Mouse (Mus musculus) embryonic facial prominence, embryonic 12.5 days (tissue): ENCODE data around the gene Fam49a. TPM values are rescaled to one million over a fixed set of nuclear protein-coding genes. Genes with fewer than 3 reads are reported as not detected.
A peak's percentile ranks its signal among the peaks of the same experiment; 100 is the strongest.
"Not testable (repeated sequence)": the region's sequence is repeated elsewhere in the genome, so short reads cannot be mapped to it uniquely, and the experiment has no call there.

Experiments used
- ATAC-seq: fragments of 200-750 bp; cut with Nextera tagmentation; 2 replicates; pipeline ENCODE4 v1.8.0; 2017; ENCODE audit not compliant: insufficient number of reproducible peaks, insufficient read depth, low FRiP score, low TSS enrichment
- H3K27ac ChIP-seq: fragments of 300-500 bp; sonication (generic); 2 replicates; pipeline ENCODE4 v1.5.1; 2016; ENCODE audit warnings: mild to moderate bottlenecking
- H3K27me3 ChIP-seq: fragments of 300-500 bp; sonication (generic); 2 replicates; pipeline ENCODE4 v1.6.1; 2016; ENCODE audit warnings: mild to moderate bottlenecking, moderate library complexity
- H3K36me3 ChIP-seq: fragments of 300-500 bp; sonication (generic); 2 replicates; pipeline ENCODE4 v1.6.1; 2016; ENCODE audit warnings: mild to moderate bottlenecking
- H3K4me1 ChIP-seq: fragments of 300-500 bp; sonication (generic); 2 replicates; pipeline ENCODE4 v1.6.1; 2016
- H3K4me2 ChIP-seq: fragments of 300-500 bp; sonication (generic); replicated peaks from 2 replicates; pipeline ENCODE4 v1.6.1; 2016; ENCODE audit warnings: mild to moderate bottlenecking, moderate library complexity
- H3K4me3 ChIP-seq: fragments of 300-500 bp; sonication (generic); 2 replicates; pipeline ENCODE4 v1.5.1; 2016; ENCODE audit warnings: mild to moderate bottlenecking
- H3K9ac ChIP-seq: fragments of 300-500 bp; sonication (generic); 2 replicates; pipeline ENCODE4 v1.6.1; 2016; ENCODE audit warnings: mild to moderate bottlenecking, moderate library complexity
- H3K9me3 ChIP-seq: fragments of 300-500 bp; sonication (generic); 2 replicates; pipeline ENCODE4 v1.6.1; 2016; ENCODE audit warnings: mild to moderate bottlenecking, moderate library complexity
- WGBS: fragments of 180-500 bp; shearing (Covaris S2); methylation state at CpG from one replicate; pipeline ENCODE4 v1.1.7; 2016; 5-methylcytosine and 5-hydroxymethylcytosine counted together
- polyA plus RNA-seq: library from polyadenylated mRNA; unstranded; fragments of >200 nt; fragmentation: Nextera tagmentation; extraction: Ambion mirVana; gene quantifications from 2 replicates; pipeline ENCODE4 v1.2.1, GENCODE M21; 2016

Fam49a gene
- polyA plus RNA-seq, 1 experiment from 2014 or later, result 7.1 TPM

DNA sequence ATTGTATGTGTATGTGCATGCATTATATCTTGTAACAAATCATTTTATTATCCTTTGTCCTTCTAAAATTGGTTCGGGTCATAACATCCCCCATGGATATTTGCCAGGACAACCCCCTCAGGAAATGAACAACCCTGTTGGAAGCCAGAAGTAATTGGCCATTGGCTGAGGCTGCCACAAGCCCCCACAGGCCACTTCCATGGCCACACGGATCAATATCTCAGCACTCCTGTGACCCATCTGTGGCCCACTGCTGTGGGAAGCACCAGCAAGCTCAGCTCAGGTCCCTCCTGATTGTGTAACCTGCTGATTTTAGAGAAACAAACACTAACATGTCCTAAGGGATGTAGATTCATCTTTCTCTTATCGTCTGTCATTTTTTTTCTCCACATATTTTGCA, 22.4 kb upstream of the Fam49a start:
- no peak overlapping the region for H3K27ac ChIP-seq
- 58% methylated on average over 3 of the region's 3 CpGs for WGBS
- no peaks in the 10 kb centered on the region for H3K4me1 ChIP-seq
- H3K4me2 ChIP-seq, result no peak overlapping the region
- H3K4me3 ChIP-seq, result no peak overlapping the region
- ATAC-seq, result no peak
- no peaks in the 10 kb centered on the region for H3K36me3 ChIP-seq
- H3K27me3 ChIP-seq, result no peaks in the 10 kb centered on the region
- no peak overlapping the region for H3K9ac ChIP-seq
- no peaks in the 10 kb centered on the region for H3K9me3 ChIP-seq

DNA sequence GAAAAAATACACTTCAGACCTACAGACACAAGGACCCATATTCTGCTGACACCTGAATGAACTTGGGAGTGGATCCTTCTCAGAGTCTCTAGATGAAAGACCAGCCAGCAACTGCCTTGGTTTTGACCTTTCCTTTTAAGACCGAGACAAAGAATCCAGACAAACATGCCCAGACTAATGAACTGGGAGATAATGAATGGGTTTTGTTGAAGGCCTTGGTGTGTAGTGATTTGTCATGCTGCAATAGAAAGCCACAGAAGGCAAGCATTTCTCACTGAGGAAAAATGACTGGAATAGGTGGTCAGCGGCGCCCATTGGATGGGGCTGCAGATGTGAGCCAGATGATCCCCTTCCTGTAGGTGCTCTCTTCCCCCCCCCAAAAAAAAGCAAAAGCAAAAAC, 18.8 kb upstream of the Fam49a start:
- H3K4me3 ChIP-seq, result no peak overlapping the region
- no peak overlapping the region for H3K9ac ChIP-seq
- no peaks in the 10 kb centered on the region for H3K36me3 ChIP-seq
- 82% methylated on average over 3 of the region's 3 CpGs for WGBS
- no peaks in the 10 kb centered on the region for H3K4me1 ChIP-seq
- H3K4me2 ChIP-seq, result no peak overlapping the region
- H3K9me3 ChIP-seq, result no peaks in the 10 kb centered on the region
- H3K27me3 ChIP-seq, result no peaks in the 10 kb centered on the region
- no peak overlapping the region for H3K27ac ChIP-seq
- no peak for ATAC-seq

DNA sequence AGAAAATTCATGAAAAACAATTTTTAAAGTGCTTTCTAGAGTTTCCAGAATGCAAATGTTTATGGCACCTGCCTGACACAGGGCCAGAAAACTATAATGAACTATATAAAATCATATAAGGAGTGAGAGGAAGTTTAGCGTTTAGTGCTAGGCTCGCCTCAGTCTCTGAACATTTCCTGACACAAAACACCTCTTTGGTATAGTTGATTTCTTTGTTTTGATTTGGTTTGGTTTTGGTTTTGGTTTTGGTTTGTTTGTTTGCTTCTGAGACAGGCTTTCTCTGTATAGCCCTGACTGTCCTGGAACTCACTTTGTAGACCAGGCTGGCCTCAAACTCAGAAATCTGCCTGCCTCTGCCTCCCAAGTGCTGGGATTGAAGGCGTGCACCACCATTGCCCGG, 14.9 kb upstream of the Fam49a start:
- not testable (repeated sequence) for H3K9ac ChIP-seq, H3K9me3 ChIP-seq, H3K27ac ChIP-seq, H3K4me2 ChIP-seq, H3K4me3 ChIP-seq, H3K36me3 ChIP-seq, H3K4me1 ChIP-seq, ATAC-seq, H3K27me3 ChIP-seq
- WGBS, result 88% methylated on average over 4 of the region's 4 CpGs

- H3K9me3 ChIP-seq, result no peaks in the 10 kb centered on the region
- no peak overlapping the region for H3K4me2 ChIP-seq
- 44% methylated on average over 2 of the region's 2 CpGs for WGBS
Observed at GRCm38 (mm10) chr12:12249521-12249920, 12.4 kb upstream of the Fam49a start.

DNA sequence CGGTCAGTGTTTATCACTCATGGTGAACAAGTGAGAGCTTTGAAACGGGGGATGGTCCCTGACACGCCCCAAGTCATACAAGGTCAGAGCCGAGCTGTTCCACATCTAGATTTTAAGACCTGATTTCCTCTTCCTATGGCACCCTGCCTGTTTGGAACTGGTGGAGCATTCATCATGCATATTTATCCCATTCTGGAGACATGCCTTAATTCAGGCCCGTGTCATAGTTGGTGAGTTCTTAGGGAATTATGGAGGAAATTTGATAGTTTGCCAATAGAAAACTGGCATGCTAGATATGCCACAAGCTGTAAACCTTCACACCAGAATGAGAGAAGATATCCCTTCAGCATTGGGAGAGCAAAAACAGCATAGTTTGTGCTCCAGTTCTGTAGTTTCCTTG, 8.4 kb upstream of the Fam49a start:
- no peaks in the 10 kb centered on the region for H3K4me1 ChIP-seq
- H3K4me3 ChIP-seq, result no peak overlapping the region
- ATAC-seq, result no peak
- no peaks in the 10 kb centered on the region for H3K9me3 ChIP-seq
- H3K4me2 ChIP-seq, result no peak overlapping the region
- WGBS, result 61% methylated on average over 5 of the region's 5 CpGs
- no peak overlapping the region for H3K9ac ChIP-seq
- no peaks in the 10 kb centered on the region for H3K27me3 ChIP-seq
- no peaks in the 10 kb centered on the region for H3K36me3 ChIP-seq
- no peak overlapping the region for H3K27ac ChIP-seq

More at GRCm38 (mm10) chr12:12249521-12249920, 12.4 kb upstream of the Fam49a start:
- no peaks in the 10 kb centered on the region for H3K4me1 ChIP-seq
- ATAC-seq, result no peak
- no peak overlapping the region for H3K9ac ChIP-seq
- no peaks in the 10 kb centered on the region for H3K27me3 ChIP-seq
- H3K36me3 ChIP-seq, result no peaks in the 10 kb centered on the region
- H3K27ac ChIP-seq, result no peak overlapping the region
- H3K4me3 ChIP-seq, result no peak overlapping the region

- WGBS, result 89% methylated on average over 4 of the region's 4 CpGs
- Histone ChIP-seq H3K27me3 (no peaks in the 10 kb centered on the region), H3K4me2 (no peak overlapping the region), H3K9me3 (no peaks in the 10 kb centered on the region), H3K27ac (no peak overlapping the region), H3K4me1 (no peaks in the 10 kb centered on the region), H3K36me3 (no peaks in the 10 kb centered on the region), H3K9ac (no peak overlapping the region), H3K4me3 (no peak overlapping the region)
- no peak for ATAC-seq
Observed at GRCm38 (mm10) chr12:12254139-12254538, 7.8 kb upstream of the Fam49a start.

- Histone ChIP-seq H3K4me1 (peaks cover 18% of the 10 kb centered on the region), H3K4me3 (peak overlapping the region; percentile 63; the same call in 1 of the 2 replicates), H3K4me2 (peak overlapping the region; percentile 88), H3K27me3 (0 out of 2 replicates have a peak, but pooled peaks cover 3% of the 10 kb centered on the region), H3K9ac (0 out of 2 replicates have a peak overlapping the region, but pooled peaks have one; percentile 79), H3K9me3 (no peaks in the 10 kb centered on the region), H3K27ac (no peak overlapping the region), H3K36me3 (no peaks in the 10 kb centered on the region)
- peak; percentile 44 for ATAC-seq
- WGBS, result 68% methylated on average over 9 of the region's 9 CpGs
Observed at GRCm38 (mm10) chr12:12260979-12261960, 669 bp upstream of the Fam49a start.

DNA sequence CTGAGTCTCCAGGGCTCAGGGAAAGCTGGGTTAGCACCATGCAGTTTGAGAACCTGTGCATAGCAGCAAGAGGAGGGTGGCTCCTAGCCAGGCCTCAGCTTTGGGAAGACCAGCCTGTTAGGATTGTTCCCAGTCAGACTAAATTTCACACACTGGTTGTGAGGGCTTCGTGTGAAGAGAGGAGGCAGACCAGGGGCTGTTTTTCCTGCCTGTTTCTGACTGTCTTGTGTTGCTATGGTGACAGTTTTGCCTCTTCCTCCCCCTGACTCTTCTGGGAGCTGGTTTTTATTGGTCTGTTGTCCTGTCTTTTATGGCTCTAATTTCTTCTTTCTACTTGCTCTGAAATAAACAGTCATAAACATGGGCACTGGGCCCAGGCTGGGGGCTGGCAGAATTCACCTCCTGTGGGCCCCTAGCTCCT, 1.4 kb downstream of the Fam49a start:
- H3K9me3 ChIP-seq, result no peaks in the 10 kb centered on the region
- peak overlapping the region; percentile 88 for H3K4me2 ChIP-seq
- no peak overlapping the region; the same call in 1 of the 2 replicates for H3K4me3 ChIP-seq
- 8% methylated on average over 1 of the region's 1 CpGs for WGBS
- ATAC-seq, result no peak
- H3K9ac ChIP-seq, result no peak overlapping the region
- 0 out of 2 replicates have a peak, but pooled peaks cover 3% of the 10 kb centered on the region for H3K27me3 ChIP-seq
- no peaks in the 10 kb centered on the region for H3K36me3 ChIP-seq
- peaks cover 18% of the 10 kb centered on the region for H3K4me1 ChIP-seq
- no peak overlapping the region for H3K27ac ChIP-seq

DNA sequence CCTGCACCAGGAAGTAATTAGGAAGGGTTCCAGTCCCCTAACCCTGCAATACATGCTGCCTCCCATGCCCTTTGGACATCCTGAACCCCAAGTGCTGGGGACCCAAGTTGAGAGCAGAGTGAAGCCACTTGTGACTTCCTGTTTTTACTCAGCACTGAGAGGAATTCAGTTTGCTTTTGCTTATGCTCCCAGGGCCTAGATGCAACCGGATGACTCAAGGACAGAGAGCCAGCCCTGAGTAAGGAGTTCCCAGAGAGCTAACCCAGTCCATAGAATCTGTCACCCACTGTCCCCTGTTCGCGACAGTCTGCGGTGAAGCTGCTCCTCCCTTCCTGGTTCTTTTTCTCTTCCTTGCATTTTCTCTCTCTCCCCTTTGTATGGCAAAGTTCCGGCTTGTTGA, 2.2 kb downstream of the Fam49a start:
- Histone ChIP-seq H3K27ac (no peak overlapping the region), H3K4me1 (peaks cover 18% of the 10 kb centered on the region), H3K4me2 (no peak overlapping the region), H3K4me3 (no peak overlapping the region), H3K27me3 (0 out of 2 replicates have a peak, but pooled peaks cover 3% of the 10 kb centered on the region), H3K9ac (no peak overlapping the region), H3K36me3 (no peaks in the 10 kb centered on the region), H3K9me3 (no peaks in the 10 kb centered on the region)
- ATAC-seq, result no peak
- WGBS, result 80% methylated on average over 5 of the region's 5 CpGs

DNA sequence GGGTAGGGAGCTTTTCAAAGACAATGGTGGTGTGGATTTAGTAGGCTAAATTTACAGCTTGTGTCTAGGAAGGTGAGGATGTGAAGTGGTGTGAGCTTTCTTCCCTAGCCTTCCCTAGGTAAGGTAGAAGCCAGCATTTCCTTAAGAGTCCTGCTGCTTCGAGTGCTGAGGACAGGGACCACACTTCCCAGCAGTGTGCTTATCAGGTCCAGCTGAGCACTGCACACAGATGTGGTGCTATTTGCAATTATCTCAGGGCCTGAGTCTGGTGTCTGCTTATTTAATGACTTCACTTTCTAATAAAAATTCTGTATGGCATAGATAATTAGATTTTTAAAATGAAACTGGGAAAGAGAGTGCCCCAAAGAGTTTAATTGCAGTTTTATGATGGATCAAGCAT, 4.6 kb downstream of the Fam49a start:
- Histone ChIP-seq H3K9ac (no peak overlapping the region), H3K36me3 (no peaks in the 10 kb centered on the region), H3K27ac (no peak overlapping the region), H3K4me1 (peaks cover 18% of the 10 kb centered on the region), H3K4me2 (no peak overlapping the region), H3K4me3 (no peak overlapping the region), H3K9me3 (no peaks in the 10 kb centered on the region), H3K27me3 (0 out of 2 replicates have a peak, but pooled peaks cover 3% of the 10 kb centered on the region)
- 74% methylated on average over 1 of the region's 1 CpGs for WGBS
- no peak for ATAC-seq

- Histone ChIP-seq H3K9me3 (no peaks in the 10 kb centered on the region), H3K27me3 (no peaks in the 10 kb centered on the region), H3K4me2 (no peak overlapping the region), H3K4me3 (no peak overlapping the region), H3K27ac (no peak overlapping the region), H3K36me3 (no peaks in the 10 kb centered on the region), H3K9ac (no peak overlapping the region), H3K4me1 (peaks cover 5% of the 10 kb centered on the region; the same call in 1 of the 2 replicates)
- WGBS, result 83% methylated on average over 3 of the region's 3 CpGs
- no peak for ATAC-seq
Observed at GRCm38 (mm10) chr12:12270495-12270894, 8.6 kb downstream of the Fam49a start.

- Histone ChIP-seq H3K4me2 (no peak overlapping the region), H3K4me1 (peaks cover 5% of the 10 kb centered on the region; the same call in 1 of the 2 replicates), H3K9ac (no peak overlapping the region), H3K27ac (0 out of 2 replicates have a peak overlapping the region, but pooled peaks have one; percentile 31), H3K36me3 (no peaks in the 10 kb centered on the region), H3K4me3 (no peak overlapping the region), H3K27me3 (no peaks in the 10 kb centered on the region), H3K9me3 (no peaks in the 10 kb centered on the region)
- WGBS, result 20% methylated on average over 6 of the region's 6 CpGs
- ATAC-seq, result no peak
Observed at GRCm38 (mm10) chr12:12274115-12274514, 12.2 kb downstream of the Fam49a start.
